Mouse (Mus musculus) heart, postnatal 10 days (tissue): ENCODE results near the gene Spaar. TPM values are rescaled to one million over a fixed set of nuclear protein-coding genes. Genes with fewer than 3 reads are reported as not detected.

Source experiments
- DNase-seq, 2 experiments: peaks; one replicate each; pipeline ENCODE4 v3.0.0; 2021
- intact Hi-C: fragments of 180-260 bp; cut with DNase I; formaldehyde crosslinking; loops from one replicate; pipeline ENCODE4 v1.15.1; 2025
- total RNA-seq, 2 experiments: library from RNA; stranded (reverse); gene quantifications; 2 replicates each; pipeline ENCODE4 v1.2.3; 2021

Gene Spaar
- 1 to 10 TPM; 4.2 to 5.1 TPM for total RNA-seq

DNA sequence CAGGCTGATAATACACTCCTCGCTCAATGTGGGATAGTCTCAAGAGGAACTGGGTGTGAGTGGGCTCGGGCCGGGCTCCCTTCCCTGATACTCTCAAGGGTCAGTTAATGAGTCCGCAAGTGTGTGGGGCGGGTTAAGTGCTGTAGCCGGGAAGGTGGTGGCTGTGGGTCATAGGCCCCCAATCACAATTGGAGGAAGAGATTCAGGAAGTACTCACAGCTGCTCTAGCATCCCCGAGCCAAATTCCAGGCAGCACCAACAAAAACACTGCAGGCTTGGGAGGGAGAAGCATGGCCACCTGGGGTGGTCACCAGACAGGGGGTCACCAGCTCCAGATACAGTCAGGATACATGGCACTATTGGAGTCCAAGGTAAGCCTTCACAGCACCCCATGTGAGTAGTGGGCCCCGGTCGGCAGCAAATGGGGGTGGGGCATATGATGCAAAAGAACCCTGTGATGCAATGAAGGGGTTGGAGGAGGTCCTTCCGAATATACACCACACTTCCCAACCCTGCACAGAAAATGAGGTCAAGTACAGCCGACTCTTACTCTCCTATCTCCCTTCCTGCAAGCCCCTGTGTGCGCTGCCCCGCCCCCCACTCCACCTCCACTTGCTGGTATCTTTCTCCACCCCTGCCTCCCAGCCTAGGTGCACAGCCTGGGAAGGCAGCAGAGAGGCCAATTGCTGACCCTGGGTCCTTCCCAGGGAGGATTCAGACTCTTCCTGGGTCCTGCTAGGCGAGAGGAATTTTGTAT is at the start of gene Spaar:
TSS of gene Spaar (plus strand) at position 241 of the 757 bp plus-strand sequence.
- intact Hi-C loops = no loop called here
- peak; percentile 80 to 81 for DNase-seq

- intact Hi-C loops = no loop called here
- no peak for DNase-seq
Observed at GRCm38 (mm10) chr4:43690021-43690420, 39.8 kb upstream of the Spaar start.

- intact Hi-C loops = no loop called here
- DNase-seq = no peak
Observed at GRCm38 (mm10) chr4:43691026-43691425, 38.8 kb upstream of the Spaar start.

DNA sequence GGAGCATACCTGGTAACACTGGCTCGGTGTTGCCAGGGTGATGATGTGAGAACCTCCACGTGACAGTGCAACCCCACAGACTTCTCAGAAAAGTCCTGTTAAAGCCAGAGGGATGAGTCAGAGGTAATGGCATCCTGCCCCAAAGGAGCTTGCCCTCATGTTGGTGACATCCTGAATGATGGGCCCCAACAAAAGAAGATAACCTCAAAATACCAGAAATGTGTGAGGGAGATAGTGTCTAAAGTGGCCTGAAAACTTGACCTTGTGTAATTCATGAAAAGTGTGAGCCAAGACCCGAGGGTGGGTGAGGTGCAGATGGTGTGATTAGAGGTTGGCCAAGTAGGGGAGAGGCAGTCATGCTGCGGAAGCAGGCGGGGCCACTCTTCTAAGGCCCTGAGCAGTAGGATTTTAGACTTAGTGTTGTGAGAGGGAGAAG is 36.0 kb upstream of the Spaar start:
- peak; percentile 48 to 51 for DNase-seq
- intact Hi-C loops = no loop called here

- DNase-seq = no peak
- intact Hi-C loops = no loop called here
Observed at GRCm38 (mm10) chr4:43694439-43695248, 35.2 kb upstream of the Spaar start.

GRCm38 (mm10) chr4:43695249-43695671 is 34.6 kb upstream of the Spaar start:
- intact Hi-C loops = no loop called here
- DNase-seq = peak; percentile 46 to 61

DNA sequence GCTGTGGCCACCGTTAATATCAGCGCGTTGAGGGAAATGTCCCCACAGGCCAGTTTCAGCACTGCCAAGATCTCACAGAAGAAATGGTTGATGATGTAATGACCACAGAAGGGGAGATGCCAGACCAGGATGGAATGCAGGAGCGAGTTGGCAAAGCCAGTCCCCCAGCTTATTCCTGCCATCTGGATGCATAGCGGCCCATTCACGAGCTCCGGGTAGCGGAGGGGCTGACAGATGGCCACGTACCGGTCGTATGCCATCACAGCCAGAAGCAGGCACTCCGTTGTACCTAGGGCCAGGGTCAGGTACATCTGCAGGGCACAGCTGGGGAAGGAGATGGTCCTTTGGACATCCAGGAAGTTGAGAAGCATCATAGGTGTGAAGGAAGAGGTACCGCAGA is 33.3 kb upstream of the Spaar start:
- DNase-seq = no peak
- intact Hi-C loops = no loop called here

DNA sequence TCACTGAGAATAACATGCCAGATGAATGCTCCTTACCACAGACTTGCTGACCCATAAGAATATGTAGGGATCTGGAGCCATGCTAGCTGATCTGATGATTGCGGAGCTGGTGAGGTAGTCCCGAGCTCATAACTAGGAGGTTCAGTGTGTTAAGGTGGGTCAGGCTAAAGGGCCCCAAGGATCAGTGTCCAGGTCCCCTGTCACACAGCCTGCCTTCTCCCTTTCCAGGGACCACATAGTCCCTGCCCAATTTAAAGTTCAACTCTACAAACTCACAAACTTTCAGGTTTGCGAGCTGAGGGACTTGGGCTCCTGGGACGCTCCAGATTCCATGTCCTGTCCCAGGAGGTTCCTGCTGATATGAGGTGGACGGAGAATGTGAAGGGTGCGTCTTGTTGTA is 29.1 kb upstream of the Spaar start, which contains the start of gene Olfr70:
TSS of gene Olfr70 (minus strand) at position 101 of the 400 bp plus-strand sequence.
- intact Hi-C loops = no loop called here

DNA sequence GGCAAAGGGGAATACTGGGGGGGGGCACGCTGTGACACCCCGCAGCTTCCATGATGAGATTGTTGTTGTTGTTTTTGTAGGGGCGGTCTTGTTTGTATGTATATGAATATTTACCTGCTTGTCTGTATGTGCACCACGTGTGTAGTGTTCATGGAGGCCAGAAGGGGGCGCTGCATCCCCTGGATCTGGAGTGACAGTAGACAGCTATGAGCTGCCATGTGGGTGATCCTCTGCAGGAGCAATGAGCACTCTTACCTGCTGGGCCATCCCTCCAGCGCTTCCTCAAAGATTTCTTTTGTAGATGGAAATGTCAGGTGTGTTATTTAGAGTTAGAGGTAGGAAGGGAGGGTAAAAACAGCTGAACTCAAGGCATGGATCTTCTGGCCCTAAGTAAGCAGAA is 26.4 kb upstream of the Spaar start:
- no peak for DNase-seq
- intact Hi-C loops = no loop called here

More for the DNA sequence above, 29.1 kb upstream of the Spaar start, which contains the start of gene Olfr70:
- DNase-seq = no peak

- DNase-seq = peak; percentile 21 to 37
- intact Hi-C loops = no loop called here
Observed at GRCm38 (mm10) chr4:43703851-43704250, 26.0 kb upstream of the Spaar start.

GRCm38 (mm10) chr4:43705991-43706390 is 23.8 kb upstream of the Spaar start:
- no peak for DNase-seq
- intact Hi-C loops = no loop called here

DNA sequence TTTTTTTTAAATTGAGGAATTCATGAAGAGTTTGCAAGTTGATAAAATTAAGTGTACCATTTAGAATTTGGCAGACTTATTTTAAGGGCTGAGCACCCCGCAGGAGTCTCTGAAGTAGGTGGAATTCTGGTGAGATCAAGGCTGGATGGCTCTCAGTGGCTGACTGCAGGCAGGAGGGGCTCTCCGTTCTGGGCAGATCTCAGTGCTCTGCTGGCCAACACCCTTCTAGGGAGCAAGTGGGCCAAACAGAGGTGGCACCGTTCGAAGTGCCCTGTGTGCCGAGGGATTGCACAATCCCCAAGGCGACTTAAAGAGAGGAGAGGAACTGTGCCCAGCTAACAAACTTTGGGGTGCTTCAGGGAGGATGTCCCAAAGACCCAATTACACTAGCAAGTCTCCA is 20.0 kb upstream of the Spaar start, which contains the start of gene Olfr71:
TSS of gene Olfr71 (minus strand) at position 387 of the 400 bp plus-strand sequence.
- no peak for DNase-seq
- intact Hi-C loops = loop anchor here (5.0 kb wide), 1 partner anchor 278 kb away; no protein-coding TSS in a partner anchor

- intact Hi-C loops = loop anchor here (1.0 to 5.0 kb wide), 3 partner anchors 40 to 280 kb away; no protein-coding TSS in a partner anchor
- peak; percentile 80 to 92 for DNase-seq
Observed at GRCm38 (mm10) chr4:43711821-43712220, 18.0 kb upstream of the Spaar start.

DNA sequence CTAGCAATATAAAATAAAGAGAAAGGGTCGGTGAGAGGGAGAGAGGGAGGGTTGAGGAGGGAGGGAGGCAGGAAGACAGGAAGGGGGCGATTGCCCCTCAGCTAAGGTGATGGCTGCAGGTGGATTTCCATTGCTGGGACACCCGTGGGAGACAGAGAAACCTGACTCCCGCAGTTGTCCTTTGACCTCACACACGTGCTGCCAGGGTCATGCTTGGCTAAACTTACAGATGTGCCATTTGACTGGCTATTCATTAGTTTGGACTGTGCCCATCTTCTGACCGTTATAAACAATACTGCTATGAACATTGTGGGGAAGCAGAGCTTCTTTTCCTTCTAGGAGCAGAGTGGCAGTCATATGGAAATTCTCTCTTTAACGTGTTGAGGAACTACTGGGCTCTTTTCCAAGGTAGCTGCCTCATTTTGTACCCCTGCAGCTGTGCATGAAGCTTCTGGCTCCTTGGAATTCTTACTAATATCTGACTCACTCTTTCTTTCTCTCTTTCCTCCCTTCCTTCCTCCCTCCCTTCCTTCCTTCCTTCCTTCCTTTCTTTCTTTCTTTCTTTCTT is 16.1 kb upstream of the Spaar start:
- intact Hi-C loops = loop anchor here (5.0 kb wide), 1 partner anchor 281 kb away; no protein-coding TSS in a partner anchor
- no peak for DNase-seq

DNA sequence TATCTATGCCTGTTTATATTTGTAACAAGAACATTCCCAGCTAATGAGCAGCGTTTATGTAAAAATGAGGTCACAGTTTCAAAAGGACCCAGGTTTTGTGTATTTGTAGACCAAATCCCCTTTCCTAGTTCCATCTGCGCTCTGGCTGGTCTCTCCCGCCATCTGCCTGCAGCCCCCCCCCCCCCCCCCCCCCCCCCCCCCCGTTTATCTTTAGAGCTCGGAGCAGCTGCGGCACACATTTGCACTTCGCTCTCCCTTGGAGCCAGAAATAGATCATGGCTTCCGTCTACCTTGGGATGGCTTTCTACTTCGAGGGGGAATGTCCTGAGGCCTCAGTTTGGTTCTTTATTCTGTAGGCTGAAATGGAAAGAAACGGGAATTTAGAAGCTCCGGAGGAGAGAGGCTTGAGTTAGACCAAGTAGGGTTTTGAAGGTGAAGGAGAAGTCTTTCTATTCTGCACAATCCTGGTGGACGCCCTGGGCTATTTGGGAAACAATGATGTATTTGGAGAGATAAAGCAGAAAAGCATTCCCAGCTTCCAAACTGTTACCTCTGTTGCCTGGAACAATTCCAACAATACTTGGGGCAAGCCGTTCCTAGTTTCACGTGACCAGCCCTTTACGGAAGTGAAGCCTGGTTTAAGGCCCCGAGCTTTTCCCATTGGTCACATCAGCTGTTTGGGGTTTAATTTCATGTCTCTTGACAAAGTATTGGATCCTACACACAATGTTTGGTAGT is 9.2 kb upstream of the Spaar start:
- no peak for DNase-seq
- intact Hi-C loops = no loop called here

GRCm38 (mm10) chr4:43722191-43722590 is 7.6 kb upstream of the Spaar start:
- no peak for DNase-seq
- intact Hi-C loops = no loop called here

- intact Hi-C loops = loop anchor here (1.0 to 2.0 kb wide), 2 partner anchors 19 to 38 kb away; no protein-coding TSS in a partner anchor
- peak; percentile 74 to 85 for DNase-seq
Observed at GRCm38 (mm10) chr4:43724764-43725163, 5.1 kb upstream of the Spaar start.

DNA sequence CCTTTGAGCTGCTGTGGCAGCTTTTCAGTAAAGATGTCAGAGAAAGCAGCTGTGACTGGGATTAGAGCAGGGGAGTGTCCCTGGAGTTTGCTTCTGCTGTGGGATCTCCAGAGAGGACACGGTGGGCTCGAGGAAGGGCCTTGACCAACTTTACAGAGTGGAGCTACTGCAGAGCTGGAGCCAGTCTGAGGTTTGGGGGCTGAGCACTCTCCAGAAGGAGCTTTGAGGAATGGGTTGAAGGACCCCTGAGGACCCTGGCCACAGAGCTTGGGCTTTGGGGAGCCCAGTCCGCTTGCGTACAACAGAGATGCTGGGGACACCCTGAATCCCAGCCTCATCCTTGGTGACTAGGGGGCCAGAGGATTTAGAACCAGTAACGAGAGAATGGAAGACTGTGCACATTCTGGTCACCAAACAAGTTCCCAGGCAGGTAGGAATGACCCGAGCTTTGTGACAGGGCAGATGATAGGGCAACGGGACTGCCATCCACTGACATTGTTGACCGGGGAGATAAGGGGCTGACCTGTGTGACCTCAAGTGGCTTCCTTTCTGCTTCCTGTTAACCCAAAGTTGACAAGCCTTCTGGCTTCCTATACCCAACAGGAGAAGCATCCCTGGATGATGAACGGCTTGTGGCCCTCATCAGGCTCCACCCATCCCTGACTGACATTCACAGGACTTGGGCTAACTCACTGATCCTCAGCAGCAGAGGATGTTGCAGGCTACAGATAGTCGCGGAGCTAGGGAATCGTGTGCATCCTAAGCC is 3.4 kb upstream of the Spaar start:
- intact Hi-C loops = no loop called here
- no peak for DNase-seq

DNA sequence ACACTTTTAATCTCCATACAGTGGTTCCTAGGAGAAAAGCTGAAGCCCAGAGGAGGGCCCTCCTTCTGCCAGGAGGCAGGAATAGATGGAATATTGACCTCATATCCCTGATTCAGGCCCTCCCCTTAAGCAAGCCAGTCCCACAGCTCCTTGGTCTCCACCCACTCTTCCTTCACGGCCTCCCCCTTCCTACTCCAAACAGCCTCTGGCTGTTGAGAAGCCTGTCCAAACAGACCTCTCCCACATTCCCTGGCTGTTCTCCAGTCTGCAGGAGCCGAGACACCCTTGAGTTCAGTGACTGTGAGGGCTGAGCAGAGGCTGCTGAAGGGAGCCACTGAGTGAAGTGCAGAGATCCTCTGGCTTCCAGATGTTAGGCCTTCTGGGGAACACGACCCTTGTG is 2.8 kb upstream of the Spaar start, which contains the start of gene Hrct1:
TSS of gene Hrct1 (plus strand) at position 194 of the 400 bp plus-strand sequence.
- intact Hi-C loops = no loop called here
- DNase-seq = peak; percentile 89 to 90
